Mouse (Mus musculus): Measurements from ENCODE around the gene Rnase9. TPM values are rescaled to one million over a fixed set of nuclear protein-coding genes. Genes with fewer than 3 reads are reported as not detected.

The Rnase9 gene
- polyA plus RNA-seq, 1 experiment from 2014 or later = not detected

DNA sequence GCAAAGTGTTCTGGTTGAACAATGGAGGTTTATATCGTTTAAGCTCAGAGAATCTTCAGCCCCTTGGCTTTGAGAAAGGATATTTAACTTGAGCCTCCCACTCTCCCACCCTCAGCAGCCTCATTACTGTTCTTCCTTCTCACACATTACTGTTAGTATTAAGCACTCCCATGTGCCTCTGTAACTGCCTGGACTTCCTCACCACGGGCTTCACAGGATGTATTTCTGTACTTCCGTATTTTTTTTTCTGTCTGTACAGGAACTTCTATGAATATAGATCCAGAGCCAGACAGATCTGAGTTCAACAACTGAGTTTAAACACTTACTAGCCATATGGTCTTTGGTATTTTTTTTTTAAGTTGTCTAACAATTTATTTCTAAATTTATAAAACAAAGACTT lies 44.6 kb downstream of the Rnase9 start:
- Histone ChIP-seq H3K27ac (replicated peaks) (no peak overlapping the region), H3K4me1 (no peaks in the 10 kb centered on the region), H3K36me3 (no peaks in the 10 kb centered on the region), H3K9me3 (replicated peaks) (no peaks in the 10 kb centered on the region), H3K4me3 (no peak overlapping the region), H3K27me3 (ENCODE audit: low read depth, poor library complexity, severe bottlenecking) (no peaks in the 10 kb centered on the region)
- no peak for DNase-seq (ENCODE audit: low spot score)
- 85% methylated on average over 3 of the region's 3 CpGs for WGBS

DNA sequence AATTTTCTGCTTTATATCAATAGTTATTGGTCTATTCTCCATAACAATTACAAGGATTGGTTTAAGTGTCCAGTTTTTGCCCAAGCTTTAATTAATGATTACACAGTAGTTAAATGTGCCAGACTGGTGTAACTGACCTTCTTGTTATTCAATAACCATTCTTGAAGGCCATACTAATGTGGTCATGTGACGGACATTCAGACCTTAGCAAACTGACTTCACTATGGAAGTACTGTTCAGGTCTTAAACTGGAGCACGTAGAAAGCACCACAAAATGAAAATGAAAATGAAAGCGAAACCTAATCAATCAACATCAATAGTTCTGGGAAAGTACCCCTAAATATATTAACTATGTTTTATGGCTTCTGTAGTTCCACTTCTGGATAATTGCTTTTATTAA lies 50.6 kb downstream of the Rnase9 start:
- no peak overlapping the region for H3K4me3 ChIP-seq
- no peaks in the 10 kb centered on the region for H3K4me1 ChIP-seq
- H3K9me3 ChIP-seq (replicated peaks) = no peaks in the 10 kb centered on the region
- DNase-seq (ENCODE audit: low spot score) = no peak
- no peaks in the 10 kb centered on the region for H3K27me3 ChIP-seq (ENCODE audit: low read depth, poor library complexity, severe bottlenecking)
- 92% methylated on average over 3 of the region's 3 CpGs for WGBS
- H3K27ac ChIP-seq (replicated peaks) = no peak overlapping the region
- no peaks in the 10 kb centered on the region for H3K36me3 ChIP-seq

Other genes with a start within 250 kb of the Rnase9 start
- not detected in 2 replicates for gene Ccnb1ip1, start 234.1 kb downstream of the Rnase9 start, polyA plus RNA-seq (2016; fragmentation: Nextera tagmentation; extraction: Ambion mirVana)
- gene Parp2, start 234.0 kb downstream of the Rnase9 start, polyA plus RNA-seq (2016; fragmentation: Nextera tagmentation; extraction: Ambion mirVana) = 70.3 and 74.5 TPM in 2 replicates
- gene Tep1, start 171.3 kb downstream of the Rnase9 start, polyA plus RNA-seq (2016; fragmentation: Nextera tagmentation; extraction: Ambion mirVana) = 3.9 and 5.0 TPM in 2 replicates
- 0.12 and 0.14 TPM in 2 replicates for gene Klhl33, start 144.4 kb downstream of the Rnase9 start, polyA plus RNA-seq (2016; fragmentation: Nextera tagmentation; extraction: Ambion mirVana)
- gene Osgep, start 117.0 kb downstream of the Rnase9 start, polyA plus RNA-seq (2016; fragmentation: Nextera tagmentation; extraction: Ambion mirVana) = 192 TPM in 2 replicates
- gene Apex1, start 116.9 kb downstream of the Rnase9 start, polyA plus RNA-seq (2016; fragmentation: Nextera tagmentation; extraction: Ambion mirVana) = 412 and 447 TPM in 2 replicates
- 50.4 and 55.6 TPM in 2 replicates for gene Pip4p1, start 111.0 kb downstream of the Rnase9 start, polyA plus RNA-seq (2016; fragmentation: Nextera tagmentation; extraction: Ambion mirVana)
- gene Pnp, start 110.8 kb downstream of the Rnase9 start, polyA plus RNA-seq (2016; fragmentation: Nextera tagmentation; extraction: Ambion mirVana) = 73.9 and 85.1 TPM in 2 replicates
- gene Gm49342, start 97.4 kb downstream of the Rnase9 start, polyA plus RNA-seq (2016; fragmentation: Nextera tagmentation; extraction: Ambion mirVana) = not detected in 2 replicates
- gene Pnp2, start 85.9 kb downstream of the Rnase9 start, polyA plus RNA-seq (2016; fragmentation: Nextera tagmentation; extraction: Ambion mirVana) = 0.15 and 0.78 TPM in 2 replicates
- not detected in 2 replicates for gene Rnase10, start 34.1 kb downstream of the Rnase9 start, polyA plus RNA-seq (2016; fragmentation: Nextera tagmentation; extraction: Ambion mirVana)
- not detected in 2 replicates for gene Rnase11, start 8.3 kb upstream of the Rnase9 start, polyA plus RNA-seq (2016; fragmentation: Nextera tagmentation; extraction: Ambion mirVana)
- not detected in 2 replicates for gene Rnase12, start 15.8 kb upstream of the Rnase9 start, polyA plus RNA-seq (2016; fragmentation: Nextera tagmentation; extraction: Ambion mirVana)
- not detected in 2 replicates for gene Olfr750, start 32.6 kb upstream of the Rnase9 start, polyA plus RNA-seq (2016; fragmentation: Nextera tagmentation; extraction: Ambion mirVana)
- gene Rnase4, start 49.2 kb upstream of the Rnase9 start, polyA plus RNA-seq (2016; fragmentation: Nextera tagmentation; extraction: Ambion mirVana) = 8.2 and 9.5 TPM in 2 replicates
- 1.7 and 2.2 TPM in 2 replicates for gene Ang, start 49.3 kb upstream of the Rnase9 start, polyA plus RNA-seq (2016; fragmentation: Nextera tagmentation; extraction: Ambion mirVana)
- 0.16 TPM in 1 of 2 replicates, not detected in the other for gene Eddm3b, start 72.6 kb upstream of the Rnase9 start, polyA plus RNA-seq (2016; fragmentation: Nextera tagmentation; extraction: Ambion mirVana)
- 0.10 and 0.22 TPM in 2 replicates for gene Rnase6, start 82.0 kb upstream of the Rnase9 start, polyA plus RNA-seq (2016; fragmentation: Nextera tagmentation; extraction: Ambion mirVana)
- gene Rnase1, start 104.9 kb upstream of the Rnase9 start, polyA plus RNA-seq (2016; fragmentation: Nextera tagmentation; extraction: Ambion mirVana) = 0.22 TPM in 1 of 2 replicates, not detected in the other
- not detected in 2 replicates for gene Rnase2b, start 120.4 kb upstream of the Rnase9 start, polyA plus RNA-seq (2016; fragmentation: Nextera tagmentation; extraction: Ambion mirVana)
- gene Ang2, start 157.3 kb upstream of the Rnase9 start, polyA plus RNA-seq (2016; fragmentation: Nextera tagmentation; extraction: Ambion mirVana) = not detected in 2 replicates
- gene Ear14, start 161.5 kb upstream of the Rnase9 start, polyA plus RNA-seq (2016; fragmentation: Nextera tagmentation; extraction: Ambion mirVana) = not detected in 2 replicates
- not detected in 2 replicates for gene Rnase2a, start 214.2 kb upstream of the Rnase9 start, polyA plus RNA-seq (2016; fragmentation: Nextera tagmentation; extraction: Ambion mirVana)

Data from midbrain, embryonic 10.5 days (tissue).